Mouse (Mus musculus): ENCODE results near the gene H2-K1. TPM values are rescaled to one million over a fixed set of nuclear protein-coding genes. Genes with fewer than 3 reads are reported as not detected.

The H2-K1 gene
- polyA plus RNA-seq (2014; fragmentation: Nextera tagmentation; extraction: Ambion mirVana), result 8.6 and 10.9 TPM in 2 replicates

DNA sequence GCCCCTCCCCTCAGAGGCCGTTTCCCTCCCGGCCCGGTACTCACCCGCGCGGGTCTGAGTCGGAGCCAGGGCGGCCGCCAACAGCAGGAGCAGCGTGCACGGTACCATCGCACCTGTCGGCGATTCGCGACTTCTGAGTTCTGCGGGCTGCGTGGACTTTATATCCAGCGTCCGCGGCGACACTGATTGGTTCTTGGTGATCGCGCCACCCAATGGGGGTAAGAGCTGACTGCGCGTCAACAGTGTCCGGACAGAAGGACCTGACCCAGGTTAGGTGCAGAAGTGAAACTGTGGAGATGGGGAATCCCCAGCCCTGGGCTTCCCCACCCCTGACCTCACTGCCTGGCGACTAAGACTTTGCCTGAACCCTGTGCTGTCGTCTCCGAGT, at the start of gene H2-K1:
H2-K1 (minus strand) TSS at position 198 of the 388 bp plus-strand sequence.
- 0 out of 2 replicates have a peak, but pooled peaks cover 2% of the 10 kb centered on the region for H3K4me1 ChIP-seq (ENCODE audit: control insufficient read depth, insufficient read depth, low read length)
- peak within 1 kb of the TSS; percentile 88 for H3K4me2 ChIP-seq (ENCODE audit: low read depth, low read length)
- H3K27me3 ChIP-seq (ENCODE audit: control insufficient read depth, insufficient read depth, low read length), result peaks cover 9% of the 10 kb centered on the region; the same call in 1 of the 2 replicates
- WGBS, result under 1% methylated on average over 18 of the region's 30 CpGs
- peak within 1 kb of the TSS; percentile 40 for H3K4me3 ChIP-seq (ENCODE audit: low read depth, low read length)
- no peaks in the 10 kb centered on the region for H3K36me3 ChIP-seq (ENCODE audit: control insufficient read depth, insufficient read depth, low read length)
- no peaks in the 10 kb centered on the region for H3K9me3 ChIP-seq (ENCODE audit: control insufficient read depth, low read length)
- H3K9ac ChIP-seq (replicated peaks; ENCODE audit: low read depth, low read length), result peak within 1 kb of the TSS; percentile 28; the same call in 1 of the 2 replicates
- no peak within 1 kb of the TSS for H3K27ac ChIP-seq (ENCODE audit: low read depth, low read length)
- peak; percentile 79 for ATAC-seq (ENCODE audit: low read depth)

DNA sequence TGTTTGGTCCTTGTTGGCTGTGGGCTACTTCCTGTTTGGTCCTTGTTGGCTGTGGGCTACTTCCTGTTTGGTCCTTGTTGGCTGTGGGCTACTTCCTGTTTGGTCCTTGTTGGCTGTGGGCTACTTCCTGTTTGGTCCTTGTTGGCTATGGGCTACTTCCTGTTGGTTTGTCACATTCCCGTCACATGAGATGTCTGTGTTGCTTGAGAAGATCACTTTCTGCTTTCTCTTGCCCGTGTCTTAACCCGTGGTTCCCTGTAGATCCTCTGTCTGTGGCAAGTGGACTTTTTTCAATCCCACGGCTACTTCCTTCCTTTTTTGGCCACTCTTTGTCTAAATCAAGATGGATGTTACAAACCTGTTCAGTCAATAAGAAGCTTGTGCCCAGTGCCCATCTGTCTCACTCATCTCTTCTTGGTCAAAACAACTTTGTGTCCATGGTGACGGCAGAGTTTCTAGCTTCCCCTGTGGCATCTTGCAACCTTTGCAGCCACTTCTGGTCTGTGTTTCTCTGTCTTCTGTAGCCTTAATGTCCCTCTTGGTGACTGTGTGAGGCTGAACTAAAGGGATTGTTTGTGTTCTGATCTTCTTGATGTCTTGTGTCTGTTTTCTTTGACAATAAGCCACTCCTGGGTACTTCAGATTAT, 47.4 kb upstream of the H2-K1 start:
- no peaks in the 10 kb centered on the region for H3K36me3 ChIP-seq (ENCODE audit: control insufficient read depth, insufficient read depth, low read length)

GRCm38 (mm10) chr17:34045941-34046340, 45.8 kb upstream of the H2-K1 start:
- Histone ChIP-seq H3K9me3 (ENCODE audit: control insufficient read depth, low read length) (no peaks in the 10 kb centered on the region), H3K36me3 (ENCODE audit: control insufficient read depth, insufficient read depth, low read length) (no peaks in the 10 kb centered on the region), H3K4me2 (ENCODE audit: low read depth, low read length) (no peak overlapping the region), H3K27ac (ENCODE audit: low read depth, low read length) (no peak overlapping the region), H3K4me1 (ENCODE audit: control insufficient read depth, insufficient read depth, low read length) (no peaks in the 10 kb centered on the region), H3K4me3 (ENCODE audit: low read depth, low read length) (no peak overlapping the region), H3K9ac (replicated peaks; ENCODE audit: low read depth, low read length) (no peak overlapping the region), H3K27me3 (ENCODE audit: control insufficient read depth, insufficient read depth, low read length) (no peaks in the 10 kb centered on the region)
- ATAC-seq (ENCODE audit: low read depth), result no peak
- 85% methylated on average over 14 of the region's 14 CpGs for WGBS

More for the DNA sequence above, 47.4 kb upstream of the H2-K1 start:
- WGBS, result 93% methylated on average over 5 of the region's 5 CpGs
- H3K9me3 ChIP-seq (ENCODE audit: control insufficient read depth, low read length), result no peaks in the 10 kb centered on the region
- no peak overlapping the region for H3K9ac ChIP-seq (replicated peaks; ENCODE audit: low read depth, low read length)
- H3K4me1 ChIP-seq (ENCODE audit: control insufficient read depth, insufficient read depth, low read length), result no peaks in the 10 kb centered on the region
- H3K4me3 ChIP-seq (ENCODE audit: low read depth, low read length), result no peak overlapping the region
- ATAC-seq (ENCODE audit: low read depth), result no peak
- no peaks in the 10 kb centered on the region for H3K27me3 ChIP-seq (ENCODE audit: control insufficient read depth, insufficient read depth, low read length)
- H3K4me2 ChIP-seq (ENCODE audit: low read depth, low read length), result no peak overlapping the region
- H3K27ac ChIP-seq (ENCODE audit: low read depth, low read length), result no peak overlapping the region

DNA sequence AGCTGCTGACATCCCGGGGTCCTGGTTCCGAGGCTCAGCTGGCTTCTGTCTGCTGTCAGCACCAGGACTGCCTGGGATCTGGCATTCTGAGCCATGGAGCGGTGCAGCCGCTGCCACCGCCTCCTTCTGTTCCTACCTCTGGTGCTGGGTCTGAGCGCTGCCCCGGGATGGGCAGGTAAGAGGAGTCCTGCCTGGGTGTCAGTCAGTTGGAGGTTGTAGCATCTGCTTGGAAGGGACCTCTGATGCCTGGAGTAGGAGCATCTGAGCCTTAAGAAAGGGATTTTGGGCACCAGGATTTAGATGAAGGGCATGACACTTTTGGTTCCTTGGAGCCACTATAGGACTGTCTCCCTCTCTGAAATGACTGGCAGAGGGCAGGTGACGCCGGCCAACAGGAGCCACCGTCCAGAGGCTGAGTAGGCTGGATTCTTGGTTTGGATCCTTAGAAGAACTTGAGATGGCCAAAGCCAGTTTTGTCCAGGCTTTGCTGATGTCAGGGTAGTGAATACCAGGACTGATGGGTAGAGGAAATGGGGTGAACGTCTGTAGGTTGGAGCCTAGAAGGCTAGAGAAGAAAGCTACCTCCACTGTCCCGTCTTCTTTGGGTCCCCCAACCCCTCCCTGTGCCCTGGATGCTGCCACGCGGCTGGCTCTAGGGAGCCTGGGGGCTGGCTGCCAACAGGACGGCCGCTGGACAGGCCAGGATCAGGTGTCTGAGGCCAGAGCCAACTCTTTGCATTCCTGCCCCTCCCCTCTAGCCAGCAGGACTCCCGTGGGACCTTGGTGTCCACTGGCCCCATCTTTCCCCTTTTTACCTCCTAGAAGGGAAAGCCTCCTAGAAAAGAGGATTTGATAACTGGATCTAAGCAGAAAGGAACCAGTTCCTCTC, 39.7 kb upstream of the H2-K1 start:
- WGBS, result 30% methylated on average over 17 of the region's 17 CpGs
- Histone ChIP-seq H3K4me3 (ENCODE audit: low read depth, low read length) (peak overlapping the region; percentile 20; the same call in 1 of the 2 replicates), H3K4me1 (ENCODE audit: control insufficient read depth, insufficient read depth, low read length) (peaks cover 16% of the 10 kb centered on the region), H3K27ac (ENCODE audit: low read depth, low read length) (0 out of 2 replicates have a peak overlapping the region, but pooled peaks have one; percentile 22), H3K9ac (replicated peaks; ENCODE audit: low read depth, low read length) (peak overlapping the region; percentile 46), H3K36me3 (ENCODE audit: control insufficient read depth, insufficient read depth, low read length) (peaks cover 22% of the 10 kb centered on the region; the same call in 1 of the 2 replicates), H3K27me3 (ENCODE audit: control insufficient read depth, insufficient read depth, low read length) (no peaks in the 10 kb centered on the region), H3K4me2 (ENCODE audit: low read depth, low read length) (peak overlapping the region; percentile 50), H3K9me3 (ENCODE audit: control insufficient read depth, low read length) (no peaks in the 10 kb centered on the region)
- peak; percentile 24; the same call in 1 of the 2 replicates for ATAC-seq (ENCODE audit: low read depth)

DNA sequence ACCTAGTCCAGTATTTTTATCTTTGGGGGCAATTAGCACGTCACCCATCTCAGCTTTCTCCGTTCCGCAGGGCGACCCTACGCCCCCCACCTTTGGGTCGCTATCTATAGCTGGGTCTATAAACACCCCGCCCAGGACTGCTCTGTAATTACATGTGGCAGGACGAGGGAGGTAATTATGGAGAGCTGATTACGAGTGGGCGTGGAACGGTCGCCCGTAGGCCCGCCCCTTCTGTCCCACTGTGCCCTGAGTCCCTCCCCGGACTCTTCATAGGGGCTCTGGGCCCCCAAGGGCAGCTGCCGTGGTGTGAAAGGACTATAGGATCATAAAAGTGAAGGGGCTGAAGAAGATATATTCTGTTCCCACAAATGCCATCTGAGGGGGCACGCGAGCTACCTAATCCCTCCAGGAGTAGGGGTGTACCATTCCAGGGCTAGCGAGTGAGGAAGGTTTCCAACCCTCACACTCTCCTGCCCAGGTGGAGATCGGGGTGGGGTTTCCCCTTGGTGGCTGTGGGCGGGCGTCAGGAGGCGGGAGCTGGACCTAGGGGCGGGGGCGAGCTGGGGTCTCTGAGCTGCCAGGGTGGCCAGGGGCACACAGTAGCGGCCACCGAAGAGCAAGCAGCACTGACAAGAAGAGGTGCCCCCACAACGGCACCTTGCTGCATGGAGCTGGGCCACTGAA, 38.9 kb upstream of the H2-K1 start, which contains the start of gene Col11a2:
Col11a2 (plus strand) TSS at position 560 of the 684 bp plus-strand sequence.
- Histone ChIP-seq H3K27me3 (ENCODE audit: control insufficient read depth, insufficient read depth, low read length) (no peaks in the 10 kb centered on the region), H3K4me1 (ENCODE audit: control insufficient read depth, insufficient read depth, low read length) (peaks cover 16% of the 10 kb centered on the region), H3K4me2 (ENCODE audit: low read depth, low read length) (peak within 1 kb of the TSS; percentile 50), H3K9ac (replicated peaks; ENCODE audit: low read depth, low read length) (peak within 1 kb of the TSS; percentile 46), H3K4me3 (ENCODE audit: low read depth, low read length) (peak within 1 kb of the TSS; percentile 20; the same call in 1 of the 2 replicates), H3K9me3 (ENCODE audit: control insufficient read depth, low read length) (no peaks in the 10 kb centered on the region), H3K36me3 (ENCODE audit: control insufficient read depth, insufficient read depth, low read length) (peaks cover 26% of the 10 kb centered on the region; the same call in 1 of the 2 replicates), H3K27ac (ENCODE audit: low read depth, low read length) (0 out of 2 replicates have a peak within 1 kb of the TSS, but pooled peaks have one; percentile 22)
- peak; percentile 52 for ATAC-seq (ENCODE audit: low read depth)
- WGBS, result 4% methylated on average over 28 of the region's 28 CpGs

DNA sequence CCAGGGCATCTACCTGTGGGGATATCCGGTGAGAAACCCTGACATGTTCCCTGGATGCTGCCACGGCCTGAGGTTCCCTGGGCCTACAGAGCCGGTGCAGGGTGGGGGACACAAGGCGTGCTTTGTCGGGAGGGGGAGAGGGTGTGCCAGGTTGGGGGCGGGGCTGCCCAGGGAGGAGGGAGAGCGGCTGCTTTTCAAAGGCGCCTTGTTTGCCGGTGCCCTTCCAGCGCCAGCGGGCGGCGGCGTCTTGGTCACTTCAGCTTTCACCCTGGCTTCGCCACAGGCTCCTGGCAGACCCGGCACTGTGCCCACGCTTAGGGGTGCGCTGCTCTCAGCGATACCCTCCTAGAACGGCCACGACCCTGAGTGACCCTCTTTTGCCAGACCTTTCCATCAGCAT, 38.3 kb upstream of the H2-K1 start:
- peaks cover 16% of the 10 kb centered on the region for H3K4me1 ChIP-seq (ENCODE audit: control insufficient read depth, insufficient read depth, low read length)
- peak overlapping the region; percentile 50 for H3K4me2 ChIP-seq (ENCODE audit: low read depth, low read length)
- H3K9me3 ChIP-seq (ENCODE audit: control insufficient read depth, low read length), result no peaks in the 10 kb centered on the region
- 7% methylated on average over 19 of the region's 21 CpGs for WGBS
- 0 out of 2 replicates have a peak, but pooled peaks have one; percentile 16 for ATAC-seq (ENCODE audit: low read depth)
- H3K9ac ChIP-seq (replicated peaks; ENCODE audit: low read depth, low read length), result no peak overlapping the region; the same call in 1 of the 2 replicates
- peaks cover 26% of the 10 kb centered on the region; the same call in 1 of the 2 replicates for H3K36me3 ChIP-seq (ENCODE audit: control insufficient read depth, insufficient read depth, low read length)
- no peak overlapping the region for H3K27ac ChIP-seq (ENCODE audit: low read depth, low read length)
- H3K27me3 ChIP-seq (ENCODE audit: control insufficient read depth, insufficient read depth, low read length), result no peaks in the 10 kb centered on the region
- peak overlapping the region; percentile 20; the same call in 1 of the 2 replicates for H3K4me3 ChIP-seq (ENCODE audit: low read depth, low read length)

DNA sequence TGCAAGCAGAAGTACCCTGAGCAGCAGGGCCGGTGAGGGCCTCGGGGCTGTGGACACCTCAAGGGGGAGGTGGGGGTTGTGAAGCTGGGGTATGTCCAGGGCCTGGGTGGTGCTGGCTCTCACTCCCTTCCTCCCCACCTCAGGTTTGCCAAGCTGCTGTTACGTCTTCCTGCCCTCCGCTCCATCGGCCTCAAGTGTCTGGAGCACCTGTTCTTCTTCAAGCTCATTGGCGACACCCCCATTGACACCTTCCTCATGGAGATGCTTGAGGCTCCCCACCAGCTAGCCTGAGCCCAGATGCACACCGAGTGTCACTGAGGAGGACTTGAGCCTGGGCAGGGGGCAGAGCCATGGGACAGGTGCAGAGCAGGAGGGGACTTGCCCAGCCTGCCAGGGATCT, 37.1 kb upstream of the H2-K1 start:
- Histone ChIP-seq H3K4me1 (ENCODE audit: control insufficient read depth, insufficient read depth, low read length) (peaks cover 23% of the 10 kb centered on the region), H3K36me3 (ENCODE audit: control insufficient read depth, insufficient read depth, low read length) (peaks cover 26% of the 10 kb centered on the region; the same call in 1 of the 2 replicates), H3K27ac (ENCODE audit: low read depth, low read length) (no peak overlapping the region), H3K9me3 (ENCODE audit: control insufficient read depth, low read length) (no peaks in the 10 kb centered on the region), H3K9ac (replicated peaks; ENCODE audit: low read depth, low read length) (no peak overlapping the region), H3K4me2 (ENCODE audit: low read depth, low read length) (no peak overlapping the region), H3K4me3 (ENCODE audit: low read depth, low read length) (no peak overlapping the region), H3K27me3 (ENCODE audit: control insufficient read depth, insufficient read depth, low read length) (no peaks in the 10 kb centered on the region)
- WGBS, result 95% methylated on average over 7 of the region's 7 CpGs
- no peak for ATAC-seq (ENCODE audit: low read depth)

GRCm38 (mm10) chr17:34036647-34037046, 36.5 kb upstream of the H2-K1 start:
- ATAC-seq (ENCODE audit: low read depth), result no peak
- Histone ChIP-seq H3K4me3 (ENCODE audit: low read depth, low read length) (no peak overlapping the region), H3K27ac (ENCODE audit: low read depth, low read length) (no peak overlapping the region), H3K9ac (replicated peaks; ENCODE audit: low read depth, low read length) (no peak overlapping the region), H3K4me1 (ENCODE audit: control insufficient read depth, insufficient read depth, low read length) (peaks cover 23% of the 10 kb centered on the region), H3K36me3 (ENCODE audit: control insufficient read depth, insufficient read depth, low read length) (peaks cover 26% of the 10 kb centered on the region; the same call in 1 of the 2 replicates), H3K4me2 (ENCODE audit: low read depth, low read length) (no peak overlapping the region), H3K27me3 (ENCODE audit: control insufficient read depth, insufficient read depth, low read length) (no peaks in the 10 kb centered on the region), H3K9me3 (ENCODE audit: control insufficient read depth, low read length) (no peaks in the 10 kb centered on the region)
- 75% methylated on average over 10 of the region's 10 CpGs for WGBS

All from neural tube, embryonic 14.5 days (tissue).